Mouse (Mus musculus) hindbrain, embryonic 14.5 days (tissue): ENCODE data around the gene Pepd. TPM values are rescaled to one million over a fixed set of nuclear protein-coding genes. Genes with fewer than 3 reads are reported as not detected.
A peak's percentile ranks its signal among the peaks of the same experiment; 100 is the strongest.

ENCODE experiments used
- ATAC-seq: fragments of 200-750 bp; cut with Nextera tagmentation; 2 replicates; pipeline ENCODE4 v1.8.0; 2017; ENCODE audit warnings: moderate number of reproducible peaks, mild to moderate bottlenecking, moderate TSS enrichment, moderate library complexity; ENCODE audit not compliant: low FRiP score
- DNase-seq: peaks from one replicate; pipeline ENCODE4 v3.0.0-alpha.2; 2015; ENCODE audit warnings: low spot score
- H3K27ac ChIP-seq: fragments of 300-500 bp; sonication (generic); 2 replicates; pipeline ENCODE4 v1.5.1; 2014; ENCODE audit warnings: mild to moderate bottlenecking, moderate library complexity
- H3K27me3 ChIP-seq: fragments of 300-500 bp; sonication (generic); 2 replicates; pipeline ENCODE4 v1.6.1; 2014; ENCODE audit warnings: mild to moderate bottlenecking, low read length, mixed read lengths; ENCODE audit not compliant: control insufficient read depth, insufficient read depth
- H3K36me3 ChIP-seq: fragments of 300-500 bp; sonication (generic); replicated peaks from 2 replicates; pipeline ENCODE4 v1.6.1; 2014; ENCODE audit not compliant: control insufficient read depth, insufficient read depth
- H3K4me1 ChIP-seq: fragments of 300-500 bp; sonication (generic); replicated peaks from 2 replicates; pipeline ENCODE4 v1.6.1; 2014; ENCODE audit warnings: antibody characterized with exemption, low read length, mixed read lengths; ENCODE audit not compliant: control insufficient read depth, insufficient read depth
- H3K4me2 ChIP-seq: fragments of 300-500 bp; sonication (generic); replicated peaks from 2 replicates; pipeline ENCODE4 v1.6.1; 2014; ENCODE audit warnings: mild to moderate bottlenecking, moderate library complexity
- H3K4me3 ChIP-seq: fragments of 300-500 bp; sonication (generic); replicated peaks from 2 replicates; pipeline ENCODE4 v1.5.1; 2014; ENCODE audit warnings: mild to moderate bottlenecking, low read length
- H3K9ac ChIP-seq: fragments of 300-500 bp; sonication (generic); 2 replicates; pipeline ENCODE4 v1.6.1; 2014
- H3K9me3 ChIP-seq: fragments of 300-500 bp; sonication (generic); 2 replicates; pipeline ENCODE4 v1.6.1; 2016; ENCODE audit warnings: low read length; ENCODE audit not compliant: control insufficient read depth
- WGBS: fragments of 180-500 bp; shearing (Covaris S2); extraction: QIAGEN DNeasy Blood & Tissue Kit; methylation state at CpG from one replicate; pipeline ENCODE4 v1.1.7; 2014; 5-methylcytosine and 5-hydroxymethylcytosine counted together
- polyA plus RNA-seq: library from polyadenylated mRNA; unstranded; fragments of >200 nt; fragmentation: Nextera tagmentation; extraction: Ambion mirVana; gene quantifications from 2 replicates; pipeline ENCODE4 v1.2.1, GENCODE M21; 2014

The Pepd gene
- polyA plus RNA-seq, 1 experiment from 2014 or later = 63.8 TPM

DNA sequence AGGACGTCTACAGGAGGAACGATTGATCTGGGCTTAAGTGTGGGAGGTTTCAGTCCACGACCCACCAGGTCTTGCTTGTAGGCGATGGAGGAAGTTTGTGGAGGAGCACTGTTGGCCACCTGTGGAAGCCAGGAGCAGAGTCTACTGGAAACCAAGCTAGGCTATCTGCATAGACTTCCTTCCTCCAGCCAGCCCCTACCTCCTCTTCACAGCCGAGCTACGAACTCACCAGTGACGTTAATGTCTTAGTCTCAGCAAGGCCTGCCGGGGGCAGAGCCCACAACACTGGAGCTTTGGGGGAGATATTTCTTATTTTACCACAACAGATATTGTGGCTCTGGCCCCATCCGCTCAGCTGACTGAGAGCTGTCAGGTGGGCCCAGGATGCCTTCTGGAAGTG is 73.0 kb downstream of the Pepd start:
- no peaks in the 10 kb centered on the region for H3K9me3 ChIP-seq
- DNase-seq (no peak), ATAC-seq (no peak)
- 87% methylated on average over 9 of the region's 9 CpGs for WGBS
- H3K4me1 ChIP-seq = peaks cover 20% of the 10 kb centered on the region
- H3K27me3 ChIP-seq = no peaks in the 10 kb centered on the region
- H3K4me3 ChIP-seq = no peak overlapping the region
- H3K36me3 ChIP-seq = no peaks in the 10 kb centered on the region
- no peak overlapping the region for H3K4me2 ChIP-seq
- no peak overlapping the region for H3K27ac ChIP-seq
- no peak overlapping the region for H3K9ac ChIP-seq

DNA sequence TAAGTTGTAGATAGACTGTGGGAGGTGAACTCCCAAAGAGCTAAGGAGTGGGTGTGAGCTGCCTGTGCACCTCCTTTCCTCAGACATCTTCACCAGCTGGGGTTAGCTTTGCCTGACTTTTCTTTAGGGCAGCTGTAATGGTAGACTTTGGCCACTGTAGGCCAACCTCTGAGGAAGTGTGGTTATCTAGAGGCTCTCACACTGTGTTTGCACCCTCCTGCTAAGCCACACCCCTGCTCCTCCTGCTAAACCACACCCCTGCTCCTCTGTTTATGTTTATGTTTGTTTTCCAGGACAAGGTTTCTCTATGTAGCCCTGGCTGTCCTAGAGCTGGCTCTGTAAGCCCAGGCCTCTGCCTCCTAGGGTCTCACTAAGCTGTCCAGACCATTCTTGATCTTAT is 73.5 kb downstream of the Pepd start:
- DNase-seq (no peak), ATAC-seq (no peak)
- H3K4me2 ChIP-seq = no peak overlapping the region
- no peaks in the 10 kb centered on the region for H3K9me3 ChIP-seq
- no peaks in the 10 kb centered on the region for H3K27me3 ChIP-seq
- no peak overlapping the region for H3K9ac ChIP-seq
- no peak overlapping the region for H3K4me3 ChIP-seq
- H3K4me1 ChIP-seq = peaks cover 20% of the 10 kb centered on the region
- H3K36me3 ChIP-seq = no peaks in the 10 kb centered on the region
- no peak overlapping the region for H3K27ac ChIP-seq

DNA sequence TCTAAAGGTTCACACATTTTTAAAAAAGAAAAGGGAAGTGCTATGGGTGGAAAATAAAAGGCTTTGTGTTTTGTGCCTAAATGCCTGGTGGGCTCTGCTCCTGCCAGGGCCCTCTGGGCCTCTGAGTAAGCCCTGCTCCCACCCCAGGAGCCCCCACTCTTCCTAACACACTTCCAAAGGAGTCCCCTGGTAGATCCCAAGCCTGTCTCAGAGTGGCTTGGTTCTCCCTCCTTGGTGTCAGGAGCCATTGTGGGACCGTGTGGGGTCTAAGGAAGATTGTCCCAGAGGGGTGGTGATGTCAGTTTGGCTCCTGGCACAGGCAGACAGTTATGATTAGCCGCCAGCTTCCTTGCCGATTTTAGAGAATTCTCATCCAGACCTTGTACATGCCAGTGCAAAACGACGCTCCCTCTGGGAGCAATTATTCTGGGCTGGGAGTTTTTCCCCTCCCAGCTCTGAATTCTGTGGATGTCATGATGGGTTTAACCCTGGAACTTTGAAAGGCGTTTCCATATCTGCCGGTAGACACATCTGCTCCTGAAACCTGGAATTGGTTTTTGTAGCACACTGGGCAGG is 74.5 kb downstream of the Pepd start:
- H3K27ac ChIP-seq = no peak overlapping the region
- H3K9ac ChIP-seq = no peak overlapping the region
- ATAC-seq = peak; percentile 26; the same call in 1 of the 2 replicates
- no peaks in the 10 kb centered on the region for H3K9me3 ChIP-seq
- no peaks in the 10 kb centered on the region for H3K36me3 ChIP-seq
- WGBS = 44% methylated on average over 7 of the region's 7 CpGs
- DNase-seq = no peak
- no peaks in the 10 kb centered on the region for H3K27me3 ChIP-seq
- H3K4me3 ChIP-seq = no peak overlapping the region
- peaks cover 20% of the 10 kb centered on the region for H3K4me1 ChIP-seq
- no peak overlapping the region for H3K4me2 ChIP-seq

DNA sequence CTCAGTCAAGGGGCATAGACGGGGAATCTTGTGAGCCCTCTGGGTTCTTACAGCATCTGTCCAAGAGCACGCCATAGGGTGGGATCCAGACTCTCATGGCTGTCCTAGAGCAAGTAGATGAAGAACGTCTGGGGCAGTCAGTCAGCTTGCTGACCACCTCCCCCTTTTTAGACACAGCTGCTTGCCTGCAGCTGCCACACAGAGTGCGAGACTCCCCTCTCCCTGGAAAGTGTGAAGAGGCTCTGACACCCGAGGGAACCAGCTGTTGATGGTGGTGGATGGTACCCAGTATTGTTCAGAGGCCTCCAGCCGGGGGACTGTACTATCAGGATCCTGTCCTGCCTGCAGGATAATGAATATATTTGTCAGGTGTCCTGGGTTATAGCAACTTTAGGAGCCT is 75.1 kb downstream of the Pepd start:
- Histone ChIP-seq H3K4me1 (peaks cover 20% of the 10 kb centered on the region), H3K4me3 (no peak overlapping the region), H3K9me3 (no peaks in the 10 kb centered on the region), H3K27me3 (no peaks in the 10 kb centered on the region), H3K4me2 (no peak overlapping the region), H3K9ac (no peak overlapping the region), H3K36me3 (no peaks in the 10 kb centered on the region), H3K27ac (no peak overlapping the region)
- DNase-seq (no peak), ATAC-seq (no peak)
- WGBS = 53% methylated on average over 6 of the region's 6 CpGs

DNA sequence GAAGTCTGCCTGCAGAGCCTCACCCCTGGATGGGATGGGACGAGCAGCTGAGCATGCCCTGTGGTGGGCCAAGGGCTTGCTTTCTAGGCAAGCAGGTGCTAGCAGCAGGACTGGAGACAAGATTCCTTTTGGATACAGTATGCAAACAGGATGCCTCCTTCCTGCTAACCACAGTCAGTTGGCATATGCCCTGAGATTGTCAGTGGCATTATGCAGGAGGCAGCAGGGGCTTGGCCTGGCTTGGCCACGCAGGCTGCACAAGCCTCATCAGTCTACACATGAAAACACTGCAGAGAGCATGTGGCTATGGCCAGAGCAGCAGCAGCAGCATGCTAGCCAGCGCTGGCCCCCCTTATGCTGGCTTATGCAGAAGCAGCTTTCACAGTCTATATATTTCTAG is 76.3 kb downstream of the Pepd start:
- H3K4me3 ChIP-seq = no peak overlapping the region
- H3K9me3 ChIP-seq = no peaks in the 10 kb centered on the region
- H3K27me3 ChIP-seq = no peaks in the 10 kb centered on the region
- H3K36me3 ChIP-seq = no peaks in the 10 kb centered on the region
- no peak for DNase-seq
- 65% methylated on average over 3 of the region's 3 CpGs for WGBS
- peak overlapping the region; percentile 41 for H3K27ac ChIP-seq
- peak overlapping the region; percentile 22 for H3K9ac ChIP-seq
- peaks cover 19% of the 10 kb centered on the region for H3K4me1 ChIP-seq
- no peak overlapping the region for H3K4me2 ChIP-seq
- 0 out of 2 replicates have a peak, but pooled peaks have one; percentile 47 for ATAC-seq

DNA sequence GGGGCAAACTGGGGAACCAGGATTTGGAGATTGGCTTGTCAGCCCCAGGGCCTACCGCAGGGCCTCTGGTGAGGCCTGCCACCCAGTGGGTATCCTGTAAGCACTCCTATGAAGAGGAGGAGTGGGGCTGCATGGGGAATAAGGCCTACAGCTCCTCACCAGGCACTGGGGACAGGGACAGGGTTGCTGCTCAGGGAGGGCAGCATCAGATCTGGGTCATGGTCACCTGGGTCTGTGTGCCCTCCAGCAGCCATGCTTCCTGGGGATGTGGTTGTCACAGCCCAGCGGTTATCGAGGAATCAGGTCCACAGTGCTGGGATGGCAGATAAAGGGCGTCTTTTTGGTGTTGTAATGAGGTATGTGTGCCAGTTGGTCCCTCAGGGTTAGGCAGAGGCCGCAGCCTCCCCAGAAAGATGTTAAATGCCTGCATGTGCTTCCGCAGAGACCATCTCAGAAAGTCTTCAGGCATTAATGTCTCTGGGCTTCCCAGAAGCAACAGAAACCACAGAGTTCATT is 79.6 kb downstream of the Pepd start:
- no peaks in the 10 kb centered on the region for H3K27me3 ChIP-seq
- no peak overlapping the region for H3K9ac ChIP-seq
- no peak for DNase-seq
- H3K9me3 ChIP-seq = no peaks in the 10 kb centered on the region
- H3K4me1 ChIP-seq = peaks cover 11% of the 10 kb centered on the region
- ATAC-seq = no peak
- no peak overlapping the region for H3K4me3 ChIP-seq
- no peaks in the 10 kb centered on the region for H3K36me3 ChIP-seq
- no peak overlapping the region for H3K4me2 ChIP-seq
- no peak overlapping the region for H3K27ac ChIP-seq
- WGBS = 83% methylated on average over 6 of the region's 6 CpGs

DNA sequence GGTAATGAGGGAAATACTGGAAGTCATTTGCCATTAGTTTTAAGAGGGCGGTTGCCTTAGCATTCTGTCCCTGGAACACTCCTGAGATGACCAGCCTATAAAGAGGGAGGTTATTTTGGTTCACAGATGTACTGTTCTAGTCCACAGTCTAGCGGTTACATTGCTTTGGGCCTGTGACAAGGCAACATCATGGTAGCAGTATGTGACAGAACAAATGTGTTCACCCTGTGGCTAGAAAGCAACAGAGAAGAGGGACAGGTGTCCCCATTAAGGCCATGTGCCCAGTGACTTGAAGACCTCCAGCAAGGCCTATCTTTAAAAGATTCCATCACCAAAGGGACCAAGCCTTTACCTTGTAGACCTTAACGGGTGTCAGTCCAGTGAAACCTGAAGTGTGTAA is 80.6 kb downstream of the Pepd start:
- H3K4me1 ChIP-seq = peaks cover 5% of the 10 kb centered on the region; the same call in 1 of the 2 replicates
- no peak for ATAC-seq
- no peaks in the 10 kb centered on the region for H3K36me3 ChIP-seq
- DNase-seq = no peak
- 95% methylated on average over 3 of the region's 3 CpGs for WGBS
- no peak overlapping the region for H3K9ac ChIP-seq
- H3K27ac ChIP-seq = no peak overlapping the region
- H3K27me3 ChIP-seq = no peaks in the 10 kb centered on the region
- H3K4me2 ChIP-seq = no peak overlapping the region
- no peaks in the 10 kb centered on the region for H3K9me3 ChIP-seq
- no peak overlapping the region for H3K4me3 ChIP-seq

DNA sequence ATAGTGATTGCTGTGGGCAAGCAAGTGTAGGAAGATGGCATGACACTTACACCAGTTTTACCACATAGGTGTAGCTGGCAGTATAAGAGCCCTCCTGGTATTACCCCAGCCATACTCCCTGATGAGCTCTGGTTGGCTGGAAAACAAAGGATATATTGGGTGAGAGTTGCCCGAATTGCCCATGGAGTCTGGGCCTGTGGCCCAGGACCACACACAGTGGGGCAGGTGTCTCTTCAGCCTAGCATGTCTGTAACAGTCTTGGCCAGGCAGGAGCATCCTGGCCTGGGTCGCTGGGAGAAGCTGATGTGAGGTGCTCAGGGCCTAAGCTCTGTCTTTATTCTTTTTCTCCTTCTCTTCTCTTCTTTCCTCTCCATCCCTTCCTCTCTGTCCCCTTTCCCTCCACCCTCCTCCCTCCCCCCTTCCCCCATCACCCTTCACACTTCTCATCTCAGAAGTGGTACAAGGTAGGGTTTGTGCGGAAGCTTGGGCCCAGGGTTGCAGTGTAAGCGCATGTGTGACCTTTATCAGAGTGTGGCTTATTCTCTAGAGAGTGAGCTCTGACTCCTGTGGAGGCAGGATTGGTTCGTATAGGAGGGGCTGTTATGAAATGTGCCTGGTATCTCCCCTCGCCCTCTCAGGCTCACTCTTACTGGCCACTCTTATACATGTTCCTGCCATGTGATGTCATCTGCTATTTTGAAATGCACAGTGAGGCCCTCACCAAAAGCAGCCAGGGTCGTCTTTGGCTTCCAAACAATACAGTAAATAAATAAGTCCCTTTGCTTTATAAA is 83.9 kb downstream of the Pepd start:
- H3K4me1 ChIP-seq = no peaks in the 10 kb centered on the region
- H3K4me2 ChIP-seq = no peak overlapping the region
- H3K4me3 ChIP-seq = no peak overlapping the region
- WGBS = 78% methylated on average over 7 of the region's 7 CpGs
- H3K27ac ChIP-seq = no peak overlapping the region
- ATAC-seq = no peak
- H3K9me3 ChIP-seq = no peaks in the 10 kb centered on the region
- no peak overlapping the region for H3K9ac ChIP-seq
- no peaks in the 10 kb centered on the region for H3K27me3 ChIP-seq
- no peak for DNase-seq
- H3K36me3 ChIP-seq = no peaks in the 10 kb centered on the region

DNA sequence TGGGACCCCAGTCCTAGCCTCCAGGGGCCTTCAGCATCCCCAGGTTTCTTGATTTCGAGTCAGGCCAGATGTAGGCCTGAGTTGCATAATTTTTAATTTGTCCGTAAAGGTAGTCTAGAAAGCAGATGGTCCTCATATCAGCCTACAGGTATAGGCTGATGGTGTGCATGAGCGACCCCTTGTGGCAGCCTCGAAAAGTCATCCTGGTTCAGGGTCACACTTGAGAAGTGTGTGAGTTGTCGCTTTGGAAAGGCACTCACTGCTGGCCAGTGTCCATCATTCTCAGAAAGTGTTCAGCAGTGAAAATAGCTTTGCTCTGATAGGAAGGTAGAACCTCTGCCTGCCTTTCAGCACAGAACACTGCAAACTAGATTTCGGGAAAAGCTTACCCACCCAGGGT is 88.7 kb downstream of the Pepd start:
- no peak overlapping the region for H3K9ac ChIP-seq
- H3K9me3 ChIP-seq = no peaks in the 10 kb centered on the region
- H3K27me3 ChIP-seq = no peaks in the 10 kb centered on the region
- H3K4me1 ChIP-seq = no peaks in the 10 kb centered on the region; the same call in 1 of the 2 replicates
- no peak for ATAC-seq
- H3K27ac ChIP-seq = no peak overlapping the region
- WGBS = 32% methylated on average over 6 of the region's 6 CpGs
- H3K4me3 ChIP-seq = no peak overlapping the region
- DNase-seq = peak; percentile 67
- H3K36me3 ChIP-seq = no peaks in the 10 kb centered on the region
- H3K4me2 ChIP-seq = no peak overlapping the region
